Mouse (Mus musculus): ENCODE measurements around the gene Chmp2b.

Chmp2b gene

GRCm38 (mm10) chr16:65561963-65562863, at the start of gene Chmp2b:
TSS of gene Chmp2b (minus strand) at chr16:65562726.
- peak; percentile 90 for DNase-seq (ENCODE audit: low spot score)

GRCm38 (mm10) chr16:65611678-65612077, 49.2 kb upstream of the Chmp2b start:
- no peak for DNase-seq (ENCODE audit: low spot score)

- no peak for DNase-seq (ENCODE audit: low spot score)
Observed at GRCm38 (mm10) chr16:65600798-65601197, 38.3 kb upstream of the Chmp2b start.

GRCm38 (mm10) chr16:65586111-65586865, 23.8 kb upstream of the Chmp2b start:
- no peak for DNase-seq (ENCODE audit: low spot score)

GRCm38 (mm10) chr16:65585699-65586098, 23.2 kb upstream of the Chmp2b start:
- DNase-seq (ENCODE audit: low spot score) = no peak

- no peak for DNase-seq (ENCODE audit: low spot score)
Observed at GRCm38 (mm10) chr16:65577298-65578029, 14.9 kb upstream of the Chmp2b start.

GRCm38 (mm10) chr16:65568853-65569252, 6.3 kb upstream of the Chmp2b start:
- DNase-seq (ENCODE audit: low spot score) = no peak

GRCm38 (mm10) chr16:65564951-65565350, 2.4 kb upstream of the Chmp2b start:
- no peak for DNase-seq (ENCODE audit: low spot score)

GRCm38 (mm10) chr16:65564306-65564705, 1.8 kb upstream of the Chmp2b start:
- no peak for DNase-seq (ENCODE audit: low spot score)

- DNase-seq (ENCODE audit: low spot score) = no peak
Observed at GRCm38 (mm10) chr16:65562864-65563206, 309 bp upstream of the Chmp2b start.

- peak; percentile 44 for DNase-seq (ENCODE audit: low spot score)
Observed at GRCm38 (mm10) chr16:65560996-65561962, 1.2 kb downstream of the Chmp2b start.

GRCm38 (mm10) chr16:65559591-65559990, 2.9 kb downstream of the Chmp2b start:
- no peak for DNase-seq (ENCODE audit: low spot score)

GRCm38 (mm10) chr16:65557369-65557768, 5.2 kb downstream of the Chmp2b start:
- DNase-seq (ENCODE audit: low spot score) = no peak

- DNase-seq (ENCODE audit: low spot score) = no peak
Observed at GRCm38 (mm10) chr16:65554267-65554666, 8.3 kb downstream of the Chmp2b start.

GRCm38 (mm10) chr16:65550814-65551213, 11.7 kb downstream of the Chmp2b start:
- DNase-seq (ENCODE audit: low spot score) = no peak

GRCm38 (mm10) chr16:65548960-65549359, 13.6 kb downstream of the Chmp2b start:
- DNase-seq (ENCODE audit: low spot score) = no peak

GRCm38 (mm10) chr16:65543676-65544293, 18.7 kb downstream of the Chmp2b start:
- no peak for DNase-seq (ENCODE audit: low spot score)

- peak; percentile 78 for DNase-seq (ENCODE audit: low spot score)
Observed at GRCm38 (mm10) chr16:65533315-65533999, 29.1 kb downstream of the Chmp2b start.

GRCm38 (mm10) chr16:65531663-65532062, 30.9 kb downstream of the Chmp2b start:
- DNase-seq (ENCODE audit: low spot score) = no peak

- peak; percentile 28 for DNase-seq (ENCODE audit: low spot score)
Observed at GRCm38 (mm10) chr16:65529589-65529988, 32.9 kb downstream of the Chmp2b start.

All from embryo, embryonic 10.5 days (tissue).